Mouse (Mus musculus): ENCODE data around the gene Gli2. TPM values are rescaled to one million over a fixed set of nuclear protein-coding genes. Genes with fewer than 3 reads are reported as not detected.

The Gli2 gene
- total and polyA plus RNA-seq, 2 experiments from 2014 or later, result 3.0 to 13.9 TPM

GRCm38 (mm10) chr1:118898351-118898750, 155.1 kb downstream of the Gli2 start:
- Histone ChIP-seq H3K36me3 (ENCODE audit: insufficient read depth, low read length) (no peaks in the 10 kb centered on the region), H3K9ac (replicated peaks; ENCODE audit: low read length) (no peak overlapping the region), H3K9me3 (ENCODE audit: low read length) (no peaks in the 10 kb centered on the region), H3K27me3 (ENCODE audit: insufficient read depth, low read length) (no peaks in the 10 kb centered on the region), H3K27ac (no peak overlapping the region), H3K4me2 (ENCODE audit: low read depth, low read length) (no peak overlapping the region), H3K4me1 (ENCODE audit: insufficient read depth, low read length) (peaks cover 15% of the 10 kb centered on the region; the same call in 1 of the 2 replicates), H3K4me3 (ENCODE audit: low read length) (no peak overlapping the region)
- no peak for ATAC-seq
- WGBS, result 88% methylated on average over 3 of the region's 3 CpGs
- no peak for DNase-seq (ENCODE audit: low spot score)
- no peak for TF ChIP-seq CTCF (IDR thresholded peaks at IDR 0.05; ENCODE audit: low read depth)

GRCm38 (mm10) chr1:118895026-118895762, 158.2 kb downstream of the Gli2 start:
- Histone ChIP-seq H3K36me3 (ENCODE audit: insufficient read depth, low read length) (no peaks in the 10 kb centered on the region), H3K4me3 (ENCODE audit: low read length) (no peak overlapping the region), H3K27ac (no peak overlapping the region; the same call in 1 of the 2 replicates), H3K27me3 (ENCODE audit: insufficient read depth, low read length) (no peaks in the 10 kb centered on the region), H3K4me1 (ENCODE audit: insufficient read depth, low read length) (peaks cover 12% of the 10 kb centered on the region; the same call in 1 of the 2 replicates), H3K4me2 (ENCODE audit: low read depth, low read length) (no peak overlapping the region), H3K9me3 (ENCODE audit: low read length) (no peaks in the 10 kb centered on the region), H3K9ac (replicated peaks; ENCODE audit: low read length) (no peak overlapping the region)
- WGBS, result 61% methylated on average over 9 of the region's 9 CpGs
- DNase-seq (ENCODE audit: low spot score), result no peak
- ATAC-seq, result peak; percentile 69
- no peak for TF ChIP-seq CTCF (IDR thresholded peaks at IDR 0.05; ENCODE audit: low read depth)

GRCm38 (mm10) chr1:118891395-118891794, 162.0 kb downstream of the Gli2 start:
- Histone ChIP-seq H3K4me2 (ENCODE audit: low read depth, low read length) (no peak overlapping the region), H3K27me3 (ENCODE audit: insufficient read depth, low read length) (no peaks in the 10 kb centered on the region), H3K9ac (replicated peaks; ENCODE audit: low read length) (no peak overlapping the region), H3K4me1 (ENCODE audit: insufficient read depth, low read length) (peaks cover 12% of the 10 kb centered on the region; the same call in 1 of the 2 replicates), H3K9me3 (ENCODE audit: low read length) (no peaks in the 10 kb centered on the region), H3K27ac (no peak overlapping the region), H3K4me3 (ENCODE audit: low read length) (no peak overlapping the region), H3K36me3 (ENCODE audit: insufficient read depth, low read length) (no peaks in the 10 kb centered on the region)
- 56% methylated on average over 5 of the region's 5 CpGs for WGBS
- no peak for DNase-seq (ENCODE audit: low spot score)
- ATAC-seq, result no peak
- TF ChIP-seq CTCF (IDR thresholded peaks at IDR 0.05; ENCODE audit: low read depth), result no peak

- H3K27ac ChIP-seq, result no peak overlapping the region
Observed at GRCm38 (mm10) chr1:118890125-118890875, 163.1 kb downstream of the Gli2 start.

GRCm38 (mm10) chr1:118880781-118881247, 172.6 kb downstream of the Gli2 start:
- Histone ChIP-seq H3K4me1 (ENCODE audit: insufficient read depth, low read length) (no peaks in the 10 kb centered on the region), H3K9me3 (ENCODE audit: low read length) (no peaks in the 10 kb centered on the region), H3K4me3 (ENCODE audit: low read length) (no peak overlapping the region), H3K36me3 (ENCODE audit: insufficient read depth, low read length) (no peaks in the 10 kb centered on the region), H3K27me3 (ENCODE audit: insufficient read depth, low read length) (no peaks in the 10 kb centered on the region), H3K4me2 (ENCODE audit: low read depth, low read length) (no peak overlapping the region), H3K27ac (no peak overlapping the region), H3K9ac (replicated peaks; ENCODE audit: low read length) (no peak overlapping the region)
- WGBS, result 47% methylated on average over 7 of the region's 7 CpGs
- DNase-seq (ENCODE audit: low spot score), result no peak
- no peak for ATAC-seq
- TF ChIP-seq CTCF (IDR thresholded peaks at IDR 0.05; ENCODE audit: low read depth), result no peak

More at GRCm38 (mm10) chr1:118890125-118890875, 163.1 kb downstream of the Gli2 start:
- no peak for TF ChIP-seq CTCF (IDR thresholded peaks at IDR 0.05; ENCODE audit: low read depth)
- ATAC-seq, result peak; percentile 52
- Histone ChIP-seq H3K9me3 (ENCODE audit: low read length) (no peaks in the 10 kb centered on the region), H3K4me3 (ENCODE audit: low read length) (no peak overlapping the region), H3K27me3 (ENCODE audit: insufficient read depth, low read length) (no peaks in the 10 kb centered on the region), H3K4me2 (ENCODE audit: low read depth, low read length) (no peak overlapping the region), H3K4me1 (ENCODE audit: insufficient read depth, low read length) (peaks cover 7% of the 10 kb centered on the region; the same call in 1 of the 2 replicates), H3K9ac (replicated peaks; ENCODE audit: low read length) (no peak overlapping the region), H3K36me3 (ENCODE audit: insufficient read depth, low read length) (no peaks in the 10 kb centered on the region)
- whole genome bisulfite sequencing, result 28% methylated on average over 14 of the region's 14 CpGs
- no peak for DNase-seq (ENCODE audit: low spot score)

- Histone ChIP-seq H3K27me3 (ENCODE audit: insufficient read depth, low read length) (no peaks in the 10 kb centered on the region), H3K9ac (replicated peaks; ENCODE audit: low read length) (no peak overlapping the region), H3K36me3 (ENCODE audit: insufficient read depth, low read length) (no peaks in the 10 kb centered on the region), H3K4me3 (ENCODE audit: low read length) (no peak overlapping the region), H3K27ac (no peak overlapping the region), H3K4me2 (ENCODE audit: low read depth, low read length) (no peak overlapping the region), H3K9me3 (ENCODE audit: low read length) (no peaks in the 10 kb centered on the region), H3K4me1 (ENCODE audit: insufficient read depth, low read length) (no peaks in the 10 kb centered on the region)
- ATAC-seq (no peak), DNase-seq (ENCODE audit: low spot score) (no peak)
- no peak for TF ChIP-seq CTCF (IDR thresholded peaks at IDR 0.05; ENCODE audit: low read depth)
- 82% methylated on average over 6 of the region's 6 CpGs for WGBS
Observed at GRCm38 (mm10) chr1:118878291-118878690, 175.1 kb downstream of the Gli2 start.
